8 mouse cellular contexts compared by ENCODE assay signal in the genomic region with DNA sequence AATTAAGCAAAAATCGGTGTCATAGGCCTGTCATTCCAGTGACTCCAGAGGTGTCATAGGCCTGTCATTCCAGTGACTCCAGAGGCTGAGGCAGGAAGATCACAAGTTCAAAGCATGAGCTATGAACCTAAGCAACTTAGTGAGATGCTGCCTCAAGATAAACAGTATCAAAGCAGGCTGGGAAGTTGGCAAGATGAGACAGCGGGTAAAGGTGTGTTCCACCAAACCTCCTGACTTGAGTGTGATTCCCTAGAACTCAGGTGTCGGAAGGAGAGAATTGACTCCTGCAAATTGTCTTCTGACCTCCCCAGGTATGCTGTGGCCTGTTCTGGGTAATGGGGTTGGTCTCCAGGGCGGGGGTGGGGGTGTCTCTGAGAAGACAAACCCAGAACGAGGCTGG. TPM values are rescaled to one million over a fixed set of nuclear protein-coding genes. Genes with fewer than 3 reads are reported as not detected.
DNase-seq lines count a peak whose midpoint lies in the region; ATAC-seq and TF ChIP-seq lines count a peak whose summit lies in the region.

A gene (plus strand): TSS at position 130 of the 400 bp plus-strand sequence.

- 82% methylated on average over 5 of the region's 5 CpGs for WGBS in heart, embryonic 11.5 days (ENCODE audit: insufficient replicate concordance)

- ATAC-seq in heart, embryonic 11.5 days (replicated peaks; ENCODE audit: insufficient number of reproducible peaks, low FRiP score, low TSS enrichment): no peak
- no peak for ATAC-seq in monocyte, adult 5-6 weeks (replicated peaks; ENCODE audit: insufficient number of reproducible peaks, low FRiP score, low TSS enrichment, poor library complexity, severe bottlenecking)

- H3K4me3 ChIP-seq in left cerebral cortex, adult 2 months: no peak within 1 kb of the TSS
- no peak within 1 kb of the TSS for H3K4me3 ChIP-seq in brown adipose tissue, adult 24 weeks (ENCODE audit: insufficient read depth, low read depth, low read length)
- H3K4me3 ChIP-seq in heart, embryonic 11.5 days (ENCODE audit: low read depth, low read length): no peak within 1 kb of the TSS

- no peak for TF ChIP-seq CTCF in left cerebral cortex, adult 2 months (IDR thresholded peaks at IDR 0.05)

- no peak within 1 kb of the TSS for H3K27ac ChIP-seq in left cerebral cortex, adult 2 months
- no peak within 1 kb of the TSS for H3K27ac ChIP-seq in brown adipose tissue, adult 24 weeks (replicated peaks; ENCODE audit: low read depth, low read length)
- H3K27ac ChIP-seq in heart, embryonic 11.5 days (ENCODE audit: low read depth, low read length): no peak within 1 kb of the TSS

- DNase-seq in left cerebral cortex, adult 2 months (ENCODE audit: extremely low spot score in 1 of 2, low spot score in 2 of 2): no peak
- DNase-seq in left cerebral cortex, adult 11 months (ENCODE audit: low spot score): no peak
- no peak for DNase-seq in layer of hippocampus, postnatal 36 days
- DNase-seq in embryo, embryonic 11 days: no peak
- no peak for DNase-seq in cerebellum, postnatal 36 days

- H3K27me3 ChIP-seq in heart, embryonic 11.5 days (ENCODE audit: control insufficient read depth, insufficient read depth, low read length): no peaks in the 10 kb centered on the region

- no peaks in the 10 kb centered on the region for H3K9me3 ChIP-seq in heart, embryonic 11.5 days (replicated peaks; ENCODE audit: control insufficient read depth, low read length)

- intact Hi-C loops in left cerebral cortex, adult 2 months (cut with DNase I): no loop called here

- H3K9ac ChIP-seq in heart, embryonic 11.5 days (ENCODE audit: low read depth, low read length): no peak within 1 kb of the TSS

- peaks cover 16% of the 10 kb centered on the region for H3K36me3 ChIP-seq in heart, embryonic 11.5 days (ENCODE audit: control insufficient read depth, insufficient read depth, low read length)

- no peak within 1 kb of the TSS for H3K4me2 ChIP-seq in heart, embryonic 11.5 days

- H3K4me1 ChIP-seq in brown adipose tissue, adult 24 weeks (ENCODE audit: control insufficient read depth, insufficient read depth, insufficient read length, low read length): no peaks in the 10 kb centered on the region
- H3K4me1 ChIP-seq in heart, embryonic 11.5 days (ENCODE audit: control insufficient read depth, insufficient read depth, low read length): no peaks in the 10 kb centered on the region; the same call in 1 of the 2 replicates

RNA-seq across cellular contexts. Expression of the gene that starts here (rescaled TPM):
- total RNA-seq in left cerebral cortex, adult 2 months (2021): 10 to 100 TPM; 23.4 to 24.9 TPM
- polyA plus RNA-seq in brown adipose tissue, adult 24 weeks (2012; ENCODE audit: insufficient read depth, insufficient read length, missing spikeins): 18.4 and 19.5 TPM in 2 replicates
- polyA plus RNA-seq in heart, embryonic 11.5 days (2014; fragmentation: Nextera tagmentation; extraction: Ambion mirVana): 59.5 and 66.7 TPM in 2 replicates
- 10 to 100 TPM; 28.2 to 30.8 TPM for total RNA-seq in layer of hippocampus, postnatal 36 days (2021)
- total RNA-seq in monocyte, adult 5-6 weeks (2017): 16.7 to 38.7 TPM (median 18.9 TPM) in 3 replicates
